Mouse (Mus musculus): ENCODE measurements around the gene Fchsd2. TPM values are rescaled to one million over a fixed set of nuclear protein-coding genes. Genes with fewer than 3 reads are reported as not detected.

The Fchsd2 gene
- total RNA-seq, 2 experiments from 2014 or later, result 70.3 to 74.4 TPM

GRCm38 (mm10) chr7:101071020-101071419 is 21.6 kb upstream of the Fchsd2 start:
- no peak for DNase-seq (ENCODE audit: low spot score in 2 of 2)

GRCm38 (mm10) chr7:101072123-101072740 is 20.4 kb upstream of the Fchsd2 start:
- no peak for DNase-seq (ENCODE audit: low spot score in 2 of 2)

DNA sequence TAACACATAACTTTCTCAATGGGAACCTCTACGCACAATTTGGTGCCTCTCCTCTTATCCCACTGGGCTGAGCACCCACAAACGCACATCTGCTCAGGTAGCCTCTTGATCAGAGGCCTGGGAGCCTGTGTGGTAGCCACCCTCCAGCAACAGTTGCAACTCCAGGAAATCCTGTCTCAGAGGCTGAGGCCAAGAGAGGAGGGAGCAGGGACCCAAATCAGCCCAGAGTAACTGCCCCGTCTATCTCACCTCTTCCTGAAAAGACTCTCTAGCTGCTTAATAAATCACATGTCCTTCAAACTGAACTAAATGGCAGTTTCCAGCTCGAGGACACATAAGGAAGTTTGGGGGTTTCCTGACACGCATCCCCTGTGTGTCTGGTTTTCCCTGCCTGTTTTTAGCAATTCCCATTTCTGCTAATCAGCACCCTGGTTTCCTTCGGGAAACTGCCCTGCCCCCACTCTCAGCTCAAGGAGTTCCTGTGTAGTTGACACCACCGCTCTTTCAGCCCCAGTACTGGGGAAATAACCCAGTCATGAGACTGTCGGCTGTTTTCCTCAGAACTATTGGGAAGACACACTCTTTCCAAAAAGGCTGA is 18.4 kb upstream of the Fchsd2 start:
- no peak for DNase-seq (ENCODE audit: low spot score in 2 of 2)

DNA sequence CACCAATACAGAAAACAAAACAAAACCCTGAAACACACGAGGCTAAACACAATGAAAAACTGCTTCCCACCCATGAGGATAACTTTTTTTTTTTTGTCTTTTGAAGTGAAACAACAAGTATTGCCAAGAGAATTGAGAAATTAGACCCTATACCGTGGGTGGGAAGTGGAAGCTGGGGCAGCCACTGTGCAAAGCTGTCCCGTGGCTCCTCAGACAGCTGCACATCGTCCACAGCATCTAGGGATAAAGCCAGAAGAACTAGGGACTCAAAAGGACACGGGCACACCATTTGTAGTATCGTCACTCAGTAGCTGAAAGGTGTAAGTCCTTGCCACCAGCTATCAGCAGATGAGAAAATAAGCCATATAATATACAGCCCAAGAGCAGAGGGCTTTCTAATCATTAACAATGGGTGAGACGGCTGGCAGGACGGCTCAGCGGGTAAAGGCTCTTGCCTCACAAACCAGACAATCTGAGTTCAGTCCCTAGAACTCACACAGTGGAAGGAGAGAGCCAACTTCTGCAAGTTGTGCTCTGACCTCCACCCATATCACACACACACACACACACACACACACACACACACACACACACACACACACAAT is 9.0 kb upstream of the Fchsd2 start:
- no peak for DNase-seq (ENCODE audit: low spot score in 2 of 2)

- no peak for DNase-seq (ENCODE audit: low spot score in 2 of 2)
Observed at GRCm38 (mm10) chr7:101084816-101085456, 7.7 kb upstream of the Fchsd2 start.

DNA sequence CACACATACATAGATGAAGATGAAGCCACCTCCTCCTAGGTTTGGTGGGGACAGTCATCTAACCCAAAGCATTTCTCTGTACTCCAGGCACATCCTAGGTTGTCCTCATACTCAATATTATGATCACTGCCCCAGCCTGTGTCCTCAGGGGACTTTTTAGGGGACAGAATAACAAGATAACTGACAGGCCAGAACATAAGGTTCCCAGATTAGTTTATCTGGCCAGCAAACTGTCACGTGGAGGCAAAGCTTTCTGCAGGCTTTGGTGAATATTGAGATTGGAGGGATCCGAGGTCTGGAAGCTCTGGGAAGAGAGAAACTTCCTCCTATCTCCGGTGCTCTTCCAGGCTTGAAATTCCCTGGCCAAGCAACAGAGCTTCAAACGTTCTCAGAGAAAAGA is 6.9 kb upstream of the Fchsd2 start:
- DNase-seq (ENCODE audit: low spot score in 2 of 2), result no peak

DNA sequence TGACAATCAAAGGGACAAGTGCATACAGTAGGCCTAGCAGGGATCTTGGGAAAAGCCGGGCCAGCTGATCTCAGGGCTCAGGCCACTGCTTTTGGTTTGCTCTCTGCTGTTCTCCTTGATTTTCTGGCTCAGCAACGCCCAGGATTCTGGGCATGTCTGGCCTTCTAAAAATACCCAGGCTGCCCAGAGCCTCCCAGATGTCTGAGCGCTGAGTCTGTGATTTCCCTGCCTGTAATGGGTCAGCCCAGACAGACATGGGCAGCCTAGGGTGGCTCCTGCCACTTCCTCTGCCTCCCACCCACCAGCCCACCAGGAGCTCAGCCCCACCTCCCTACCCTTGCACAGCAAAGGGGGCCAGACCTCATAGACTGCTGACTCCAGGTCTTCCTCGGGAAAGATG is 4.0 kb upstream of the Fchsd2 start:
- no peak for DNase-seq (ENCODE audit: low spot score in 2 of 2)

DNA sequence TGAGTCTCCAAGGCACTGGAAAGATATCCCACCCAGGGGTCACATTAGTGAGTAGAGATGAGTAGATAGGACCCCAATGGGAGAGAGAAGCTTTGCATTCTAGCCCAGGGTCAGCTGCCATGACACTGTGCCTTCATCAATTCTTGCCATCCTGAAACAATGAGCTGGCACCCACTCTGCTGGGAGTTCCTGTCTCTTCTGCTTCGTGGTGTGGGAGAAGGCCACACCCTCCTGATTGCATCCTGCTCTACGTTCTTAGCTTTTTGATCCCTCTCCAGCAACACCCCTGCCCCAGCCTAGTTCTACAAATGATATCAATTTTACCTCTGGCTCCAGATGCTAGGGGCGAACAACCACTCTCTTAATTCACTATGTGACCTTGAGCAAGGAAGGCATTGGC is 3.4 kb upstream of the Fchsd2 start:
- no peak for DNase-seq (ENCODE audit: low spot score in 2 of 2)

DNA sequence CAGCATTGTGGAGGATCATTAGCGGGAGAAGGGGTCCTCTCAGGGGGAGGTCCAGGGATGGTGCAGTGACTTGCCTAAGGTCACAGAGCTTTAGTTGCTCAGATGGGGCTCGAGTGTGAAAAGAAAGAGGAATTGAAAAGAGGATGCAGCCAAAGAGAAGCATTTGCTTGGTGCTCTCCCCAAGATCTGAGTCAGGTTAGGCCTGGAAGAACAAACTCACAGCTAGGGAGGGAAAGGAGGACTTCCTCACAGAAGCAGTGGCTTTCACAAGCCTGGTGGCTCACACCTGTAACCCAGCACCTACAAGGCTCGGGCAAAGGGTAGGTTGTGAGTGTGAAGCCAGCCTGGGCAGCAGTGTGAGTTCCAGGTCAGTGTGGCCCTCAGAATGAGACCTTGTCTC is 568 bp downstream of the Fchsd2 start:
- no peak for DNase-seq (ENCODE audit: low spot score in 2 of 2)

GRCm38 (mm10) chr7:101094746-101095145 is 2.1 kb downstream of the Fchsd2 start:
- no peak for DNase-seq (ENCODE audit: low spot score in 2 of 2)

DNA sequence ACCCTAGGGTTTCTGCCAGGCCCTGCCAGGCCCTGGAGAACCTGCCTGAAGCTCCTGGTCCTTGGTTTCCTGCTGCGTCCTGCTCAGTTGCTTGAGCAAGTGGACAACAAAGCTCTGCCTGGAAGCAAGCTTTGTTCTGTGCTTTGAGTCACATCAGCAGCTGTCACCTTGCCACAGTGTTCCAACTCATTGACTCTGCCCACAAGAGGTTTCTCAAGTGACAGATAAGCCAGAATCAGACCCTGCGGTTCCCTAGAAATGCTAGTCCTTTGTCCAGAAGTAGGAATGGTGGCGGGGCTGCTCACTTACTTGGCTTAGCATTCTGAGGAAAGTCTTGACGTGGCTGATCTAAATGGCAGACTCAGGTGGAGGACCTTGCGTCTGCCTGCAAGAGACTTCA is 2.9 kb downstream of the Fchsd2 start:
- DNase-seq (ENCODE audit: low spot score in 2 of 2), result no peak

- DNase-seq (ENCODE audit: low spot score in 2 of 2), result no peak
Observed at GRCm38 (mm10) chr7:101096576-101096975, 3.9 kb downstream of the Fchsd2 start.

DNA sequence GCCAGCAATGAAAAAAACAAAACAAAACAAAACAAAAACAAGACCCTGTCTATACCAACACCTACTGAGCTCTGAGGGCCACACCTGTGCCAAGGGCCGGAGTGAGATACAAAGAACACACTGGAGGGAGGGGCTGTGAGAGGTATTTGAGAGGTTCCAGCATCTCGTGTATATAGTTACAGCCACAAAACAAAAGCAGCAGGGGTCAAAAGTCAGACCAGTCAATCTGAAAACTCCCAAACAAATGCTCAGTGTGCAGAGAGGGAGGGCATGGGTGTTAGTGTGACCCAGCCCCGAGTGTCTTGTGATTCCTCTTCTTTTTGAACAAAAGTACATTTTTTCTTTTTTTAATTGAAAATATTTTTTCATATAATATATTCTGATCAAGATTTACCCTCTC is 4.4 kb downstream of the Fchsd2 start:
- DNase-seq (ENCODE audit: low spot score in 2 of 2), result no peak

DNA sequence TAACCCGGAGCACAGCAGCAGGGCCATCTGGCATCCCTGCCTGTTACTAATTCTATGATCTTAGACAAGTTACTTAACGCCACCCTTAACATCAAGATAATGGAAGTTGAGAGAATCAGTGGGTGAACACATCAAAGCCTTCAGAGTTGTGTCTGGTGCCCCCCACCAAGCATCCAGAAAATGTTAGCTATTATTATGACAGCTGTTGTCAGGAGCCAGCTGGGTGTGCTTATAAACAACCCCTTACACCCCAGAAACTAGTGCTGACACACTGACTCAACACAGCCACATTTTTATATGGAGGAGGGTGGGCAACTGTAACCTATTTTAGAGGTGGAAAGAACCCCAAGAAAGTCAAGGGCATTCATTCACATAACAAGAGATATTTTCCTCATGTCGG is 7.3 kb downstream of the Fchsd2 start:
- no peak for DNase-seq (ENCODE audit: low spot score in 2 of 2)

DNA sequence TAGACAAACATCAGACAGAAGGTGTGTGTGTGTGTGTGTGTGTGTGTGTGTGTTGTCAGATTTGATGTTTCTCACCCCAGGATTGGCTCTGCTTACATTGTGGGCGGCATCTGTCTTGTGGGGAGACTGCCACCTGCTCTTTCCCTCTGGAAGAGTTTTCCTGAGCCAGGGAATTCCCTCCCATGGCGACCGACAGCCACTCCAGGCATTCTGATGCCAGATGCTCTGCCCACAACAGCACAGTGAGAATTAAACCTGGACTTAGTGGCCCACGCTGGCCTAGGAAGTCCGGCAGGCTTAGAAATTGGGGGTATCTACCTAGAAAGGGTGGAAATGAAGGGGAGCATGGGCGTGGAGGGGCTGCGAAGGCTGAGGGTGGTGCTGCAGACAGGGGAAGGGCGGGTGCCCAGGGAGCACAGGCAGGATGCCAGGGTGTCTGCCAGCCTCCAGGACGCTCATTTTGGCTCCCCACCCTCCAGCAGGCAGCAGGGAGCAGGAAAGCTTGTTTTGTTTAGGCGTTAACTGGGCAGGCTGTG is 8.6 kb downstream of the Fchsd2 start:
- peak; percentile 77 to 86 for DNase-seq (ENCODE audit: low spot score in 2 of 2)

DNA sequence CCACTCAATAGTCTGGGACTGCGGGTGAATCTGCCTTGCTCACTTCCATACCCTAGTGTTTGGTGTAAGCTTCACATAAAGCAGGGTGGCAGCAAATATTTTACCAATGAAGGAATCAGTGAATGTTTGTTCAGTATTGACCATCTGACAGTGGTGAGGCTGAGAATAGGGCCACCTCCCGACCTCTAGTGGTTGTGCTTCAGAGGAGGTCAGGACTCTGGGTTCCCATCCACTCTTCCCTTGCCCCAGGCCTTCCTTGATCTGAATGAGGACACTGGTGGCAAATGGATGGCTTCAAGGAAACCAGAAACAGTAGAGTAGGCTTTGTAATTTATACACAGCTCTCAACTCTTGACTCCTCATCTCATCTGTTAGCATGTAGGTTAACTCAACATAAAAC is 14.0 kb downstream of the Fchsd2 start:
- no peak for DNase-seq (ENCODE audit: low spot score in 2 of 2)

- DNase-seq (ENCODE audit: low spot score in 2 of 2), result no peak
Observed at GRCm38 (mm10) chr7:101107073-101107810, 14.6 kb downstream of the Fchsd2 start.

GRCm38 (mm10) chr7:101107968-101108652 is 15.4 kb downstream of the Fchsd2 start:
- peak; percentile 99 to 100 for DNase-seq (ENCODE audit: low spot score in 2 of 2)

GRCm38 (mm10) chr7:101108653-101109005 is 16.0 kb downstream of the Fchsd2 start:
- DNase-seq (ENCODE audit: low spot score in 2 of 2), result peak in 1 of 2 experiments; percentile 78

DNA sequence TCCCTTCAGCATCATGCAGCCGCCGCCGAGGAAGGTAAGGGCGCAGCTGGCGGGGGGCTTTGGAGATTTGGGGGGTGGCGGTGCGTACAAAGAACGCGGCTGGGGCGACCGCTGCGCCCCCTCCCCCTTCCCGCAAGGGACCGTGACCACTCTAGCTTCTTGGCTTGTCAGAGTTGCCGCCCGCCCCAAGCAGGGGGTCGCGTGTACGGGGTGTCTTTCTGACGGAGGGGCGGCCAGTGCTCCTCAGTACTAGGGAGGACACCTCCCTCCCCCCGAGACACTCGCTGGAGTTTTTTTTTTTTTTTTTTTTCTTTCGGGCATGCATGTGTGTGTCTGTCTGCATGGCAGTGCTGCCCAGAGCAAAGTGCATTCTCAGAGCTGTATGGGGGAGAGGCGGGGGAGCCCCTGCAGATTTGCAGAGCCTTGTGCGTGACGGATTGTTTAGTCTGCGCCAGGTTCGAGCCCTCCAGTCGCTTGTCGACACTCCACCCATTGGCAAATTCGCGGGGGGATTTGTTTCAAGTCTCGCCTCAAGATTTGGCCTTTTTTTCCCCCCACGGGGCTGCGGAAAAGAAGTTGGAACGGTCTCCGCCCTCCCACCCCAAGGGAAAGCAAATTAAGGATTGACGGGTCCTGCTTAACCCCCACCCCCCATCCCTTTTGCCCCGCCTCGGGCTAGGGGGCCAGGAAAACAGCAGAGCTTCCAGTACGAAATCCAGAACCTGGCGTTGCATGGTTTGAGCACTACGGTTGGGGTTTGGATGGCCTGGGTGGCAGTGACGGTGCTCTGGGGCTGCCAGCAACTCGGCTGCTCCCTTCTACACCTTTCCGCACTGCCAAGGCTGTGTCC is 16.6 kb downstream of the Fchsd2 start:
- DNase-seq (ENCODE audit: low spot score in 2 of 2), result peak; percentile 39 to 45

Data from layer of hippocampus, postnatal 10 days (tissue).